Mouse (Mus musculus): ENCODE data around the gene Acvr1b. TPM values are rescaled to one million over a fixed set of nuclear protein-coding genes. Genes with fewer than 3 reads are reported as not detected.

Acvr1b gene
- polyA plus RNA-seq, 1 experiment from 2014 or later: 12.6 TPM

GRCm38 (mm10) chr15:101246231-101247154, 72.6 kb downstream of the Acvr1b start:
- 2% methylated on average over 55 of the region's 56 CpGs for WGBS
- DNase-seq (ENCODE audit: low spot score) (peak; percentile 95), ATAC-seq (replicated peaks; ENCODE audit: low FRiP score, low TSS enrichment, low read depth) (peak; percentile 97)
- Histone ChIP-seq H3K36me3 (ENCODE audit: control insufficient read depth, insufficient read depth, low read length) (no peaks in the 10 kb centered on the region), H3K4me3 (ENCODE audit: low read depth, low read length) (peak overlapping the region; percentile 36), H3K27me3 (replicated peaks; ENCODE audit: control insufficient read depth, insufficient read depth, low read length) (no peaks in the 10 kb centered on the region), H3K4me2 (ENCODE audit: low read length) (peak overlapping the region; percentile 67), H3K27ac (ENCODE audit: low read depth) (peak overlapping the region; percentile 84), H3K9me3 (ENCODE audit: control insufficient read depth, low read length) (no peaks in the 10 kb centered on the region), H3K9ac (ENCODE audit: low read length) (peak overlapping the region; percentile 59), H3K4me1 (replicated peaks; ENCODE audit: control insufficient read depth, insufficient read depth, low read length) (peaks cover 29% of the 10 kb centered on the region)

DNA sequence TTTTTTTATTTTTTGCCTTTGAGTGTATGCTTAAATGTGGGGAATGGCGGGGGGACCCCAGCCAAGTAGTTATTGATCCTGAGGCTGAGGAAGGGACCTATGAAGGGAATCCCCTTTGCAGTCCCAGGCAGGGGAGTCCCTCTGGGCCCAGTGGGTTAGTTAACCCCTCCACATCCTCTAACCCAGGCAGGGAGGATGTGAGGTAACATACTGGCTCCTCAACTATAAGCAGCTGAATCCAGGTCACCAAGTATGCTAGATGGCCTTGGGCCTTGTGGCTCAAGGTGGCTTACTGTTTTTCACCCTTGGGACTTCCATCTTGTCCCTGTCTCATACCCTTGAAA, 73.3 kb downstream of the Acvr1b start:
- peaks cover 25% of the 10 kb centered on the region for H3K4me1 ChIP-seq (replicated peaks; ENCODE audit: control insufficient read depth, insufficient read depth, low read length)
- H3K9ac ChIP-seq (ENCODE audit: low read length): no peak overlapping the region; the same call in 1 of the 2 replicates
- no peaks in the 10 kb centered on the region for H3K27me3 ChIP-seq (replicated peaks; ENCODE audit: control insufficient read depth, insufficient read depth, low read length)
- no peak for DNase-seq (ENCODE audit: low spot score)
- H3K27ac ChIP-seq (ENCODE audit: low read depth): peak overlapping the region; percentile 84
- ATAC-seq (replicated peaks; ENCODE audit: low FRiP score, low TSS enrichment, low read depth): no peak
- no peak overlapping the region for H3K4me3 ChIP-seq (ENCODE audit: low read depth, low read length)
- H3K4me2 ChIP-seq (ENCODE audit: low read length): peak overlapping the region; percentile 67
- WGBS: 80% methylated on average over 1 of the region's 1 CpGs
- H3K36me3 ChIP-seq (ENCODE audit: control insufficient read depth, insufficient read depth, low read length): no peaks in the 10 kb centered on the region
- no peaks in the 10 kb centered on the region for H3K9me3 ChIP-seq (ENCODE audit: control insufficient read depth, low read length)

GRCm38 (mm10) chr15:101248029-101248710, 74.3 kb downstream of the Acvr1b start:
- peaks cover 25% of the 10 kb centered on the region for H3K4me1 ChIP-seq (replicated peaks; ENCODE audit: control insufficient read depth, insufficient read depth, low read length)
- no peak overlapping the region for H3K4me3 ChIP-seq (ENCODE audit: low read depth, low read length)
- no peak overlapping the region for H3K4me2 ChIP-seq (ENCODE audit: low read length)
- ATAC-seq (replicated peaks; ENCODE audit: low FRiP score, low TSS enrichment, low read depth) (no peak), DNase-seq (ENCODE audit: low spot score) (no peak)
- H3K36me3 ChIP-seq (ENCODE audit: control insufficient read depth, insufficient read depth, low read length): no peaks in the 10 kb centered on the region
- WGBS: 42% methylated on average over 5 of the region's 5 CpGs
- peak overlapping the region; percentile 39 for H3K27ac ChIP-seq (ENCODE audit: low read depth)
- H3K27me3 ChIP-seq (replicated peaks; ENCODE audit: control insufficient read depth, insufficient read depth, low read length): no peaks in the 10 kb centered on the region
- H3K9ac ChIP-seq (ENCODE audit: low read length): no peak overlapping the region
- H3K9me3 ChIP-seq (ENCODE audit: control insufficient read depth, low read length): peaks cover 4% of the 10 kb centered on the region; the same call in 1 of the 2 replicates

DNA sequence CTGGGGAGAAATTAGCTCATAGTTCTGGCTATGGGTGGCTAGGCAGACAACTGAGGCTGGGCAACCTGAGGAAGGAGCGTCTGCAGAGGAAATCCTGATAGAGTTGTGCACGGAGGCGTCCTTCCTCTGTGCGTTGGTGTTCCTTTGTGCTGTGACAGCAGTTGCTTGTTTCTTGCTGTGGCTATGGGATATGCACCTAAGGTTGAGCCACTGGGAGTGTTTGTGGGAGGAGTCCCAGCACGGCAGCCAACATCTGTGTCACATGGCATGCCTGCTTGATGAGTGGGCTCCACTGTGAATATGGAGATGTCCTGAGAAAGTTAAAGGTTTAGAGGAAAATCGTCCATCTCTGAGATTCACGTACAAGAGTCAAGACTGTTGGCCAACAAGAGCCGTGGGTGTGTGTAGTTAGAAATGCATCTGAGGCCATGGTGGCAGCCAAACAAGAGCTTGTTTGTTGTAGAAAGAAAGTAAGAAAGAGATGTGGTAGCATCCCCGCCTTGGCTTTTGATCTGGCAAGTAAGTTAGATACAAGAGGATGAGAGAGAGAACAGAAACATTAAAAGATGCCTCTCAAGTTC, 76.4 kb downstream of the Acvr1b start:
- H3K9ac ChIP-seq (ENCODE audit: low read length): no peak overlapping the region
- peaks cover 4% of the 10 kb centered on the region; the same call in 1 of the 2 replicates for H3K9me3 ChIP-seq (ENCODE audit: control insufficient read depth, low read length)
- H3K27ac ChIP-seq (ENCODE audit: low read depth): no peak overlapping the region
- H3K36me3 ChIP-seq (ENCODE audit: control insufficient read depth, insufficient read depth, low read length): no peaks in the 10 kb centered on the region
- no peak for ATAC-seq (replicated peaks; ENCODE audit: low FRiP score, low TSS enrichment, low read depth)
- no peak overlapping the region for H3K4me2 ChIP-seq (ENCODE audit: low read length)
- no peak for DNase-seq (ENCODE audit: low spot score)
- H3K27me3 ChIP-seq (replicated peaks; ENCODE audit: control insufficient read depth, insufficient read depth, low read length): no peaks in the 10 kb centered on the region
- H3K4me1 ChIP-seq (replicated peaks; ENCODE audit: control insufficient read depth, insufficient read depth, low read length): peaks cover 27% of the 10 kb centered on the region
- H3K4me3 ChIP-seq (ENCODE audit: low read depth, low read length): no peak overlapping the region
- 78% methylated on average over 9 of the region's 9 CpGs for WGBS

DNA sequence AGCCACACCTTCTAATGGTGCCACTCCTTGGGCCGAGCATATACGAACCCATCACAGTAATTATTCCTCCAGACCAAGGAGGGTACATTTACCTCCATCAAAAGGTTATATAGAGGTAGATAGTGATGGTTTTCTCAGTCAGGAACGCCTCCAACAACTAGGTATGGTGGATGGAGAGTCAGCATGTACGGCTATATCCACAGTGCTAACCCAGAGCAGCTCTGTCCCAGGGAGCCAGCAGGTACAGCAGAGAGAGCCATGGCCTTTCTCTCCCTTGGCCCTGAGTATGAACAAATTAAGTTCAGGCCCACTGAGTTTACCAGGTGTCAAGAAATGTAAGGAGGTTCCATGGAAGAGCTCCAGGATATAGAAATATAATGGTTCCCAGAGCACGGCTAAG, 78.1 kb downstream of the Acvr1b start:
- H3K9ac ChIP-seq (ENCODE audit: low read length): no peak overlapping the region
- WGBS: 89% methylated on average over 5 of the region's 5 CpGs
- DNase-seq (ENCODE audit: low spot score) (no peak), ATAC-seq (replicated peaks; ENCODE audit: low FRiP score, low TSS enrichment, low read depth) (no peak)
- no peaks in the 10 kb centered on the region for H3K36me3 ChIP-seq (ENCODE audit: control insufficient read depth, insufficient read depth, low read length)
- H3K27me3 ChIP-seq (replicated peaks; ENCODE audit: control insufficient read depth, insufficient read depth, low read length): no peaks in the 10 kb centered on the region
- H3K4me1 ChIP-seq (replicated peaks; ENCODE audit: control insufficient read depth, insufficient read depth, low read length): peaks cover 19% of the 10 kb centered on the region; the same call in 1 of the 2 replicates
- no peak overlapping the region for H3K4me3 ChIP-seq (ENCODE audit: low read depth, low read length)
- H3K4me2 ChIP-seq (ENCODE audit: low read length): no peak overlapping the region
- H3K9me3 ChIP-seq (ENCODE audit: control insufficient read depth, low read length): peaks cover 4% of the 10 kb centered on the region; the same call in 1 of the 2 replicates
- H3K27ac ChIP-seq (ENCODE audit: low read depth): no peak overlapping the region

DNA sequence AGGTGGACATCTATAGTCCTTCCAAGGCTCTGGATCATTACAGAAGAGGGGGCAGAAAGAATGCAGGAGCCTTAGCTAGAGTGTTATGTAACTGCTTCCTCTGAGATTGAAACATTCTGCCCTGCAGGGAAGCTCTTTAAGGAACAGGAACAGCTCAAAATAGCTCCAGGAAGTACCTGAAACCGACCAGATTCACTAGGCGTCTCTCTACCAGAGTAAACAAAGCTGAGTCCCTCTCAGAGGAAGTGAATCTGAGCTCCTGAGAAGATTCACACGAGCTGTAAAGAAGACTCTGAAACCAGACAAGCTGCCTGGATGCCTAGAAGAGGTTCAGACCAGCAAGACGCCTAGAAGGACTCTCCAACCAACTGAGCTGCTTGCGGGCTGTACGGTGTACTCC, 78.7 kb downstream of the Acvr1b start:
- Histone ChIP-seq H3K4me1 (replicated peaks; ENCODE audit: control insufficient read depth, insufficient read depth, low read length) (peaks cover 14% of the 10 kb centered on the region; the same call in 1 of the 2 replicates), H3K9ac (ENCODE audit: low read length) (no peak overlapping the region), H3K9me3 (ENCODE audit: control insufficient read depth, low read length) (peaks cover 4% of the 10 kb centered on the region; the same call in 1 of the 2 replicates), H3K4me2 (ENCODE audit: low read length) (no peak overlapping the region), H3K4me3 (ENCODE audit: low read depth, low read length) (no peak overlapping the region), H3K27me3 (replicated peaks; ENCODE audit: control insufficient read depth, insufficient read depth, low read length) (no peaks in the 10 kb centered on the region), H3K27ac (ENCODE audit: low read depth) (no peak overlapping the region), H3K36me3 (ENCODE audit: control insufficient read depth, insufficient read depth, low read length) (no peaks in the 10 kb centered on the region)
- no peak for DNase-seq (ENCODE audit: low spot score)
- no peak for ATAC-seq (replicated peaks; ENCODE audit: low FRiP score, low TSS enrichment, low read depth)
- 78% methylated on average over 6 of the region's 6 CpGs for WGBS

- H3K27ac ChIP-seq (ENCODE audit: low read depth): no peak overlapping the region
- no peak for ATAC-seq (replicated peaks; ENCODE audit: low FRiP score, low TSS enrichment, low read depth)
- peak overlapping the region; percentile 88 for H3K4me2 ChIP-seq (ENCODE audit: low read length)
- no peaks in the 10 kb centered on the region for H3K27me3 ChIP-seq (replicated peaks; ENCODE audit: control insufficient read depth, insufficient read depth, low read length)
- H3K9me3 ChIP-seq (ENCODE audit: control insufficient read depth, low read length): peaks cover 4% of the 10 kb centered on the region; the same call in 1 of the 2 replicates
- peaks cover 8% of the 10 kb centered on the region; the same call in 1 of the 2 replicates for H3K4me1 ChIP-seq (replicated peaks; ENCODE audit: control insufficient read depth, insufficient read depth, low read length)
- DNase-seq (ENCODE audit: low spot score): no peak
- 34% methylated on average over 3 of the region's 3 CpGs for WGBS
- H3K36me3 ChIP-seq (ENCODE audit: control insufficient read depth, insufficient read depth, low read length): no peaks in the 10 kb centered on the region
- peak overlapping the region; percentile 75 for H3K9ac ChIP-seq (ENCODE audit: low read length)
- peak overlapping the region; percentile 62 for H3K4me3 ChIP-seq (ENCODE audit: low read depth, low read length)
Observed at GRCm38 (mm10) chr15:101253563-101253885, 79.7 kb downstream of the Acvr1b start.

DNA sequence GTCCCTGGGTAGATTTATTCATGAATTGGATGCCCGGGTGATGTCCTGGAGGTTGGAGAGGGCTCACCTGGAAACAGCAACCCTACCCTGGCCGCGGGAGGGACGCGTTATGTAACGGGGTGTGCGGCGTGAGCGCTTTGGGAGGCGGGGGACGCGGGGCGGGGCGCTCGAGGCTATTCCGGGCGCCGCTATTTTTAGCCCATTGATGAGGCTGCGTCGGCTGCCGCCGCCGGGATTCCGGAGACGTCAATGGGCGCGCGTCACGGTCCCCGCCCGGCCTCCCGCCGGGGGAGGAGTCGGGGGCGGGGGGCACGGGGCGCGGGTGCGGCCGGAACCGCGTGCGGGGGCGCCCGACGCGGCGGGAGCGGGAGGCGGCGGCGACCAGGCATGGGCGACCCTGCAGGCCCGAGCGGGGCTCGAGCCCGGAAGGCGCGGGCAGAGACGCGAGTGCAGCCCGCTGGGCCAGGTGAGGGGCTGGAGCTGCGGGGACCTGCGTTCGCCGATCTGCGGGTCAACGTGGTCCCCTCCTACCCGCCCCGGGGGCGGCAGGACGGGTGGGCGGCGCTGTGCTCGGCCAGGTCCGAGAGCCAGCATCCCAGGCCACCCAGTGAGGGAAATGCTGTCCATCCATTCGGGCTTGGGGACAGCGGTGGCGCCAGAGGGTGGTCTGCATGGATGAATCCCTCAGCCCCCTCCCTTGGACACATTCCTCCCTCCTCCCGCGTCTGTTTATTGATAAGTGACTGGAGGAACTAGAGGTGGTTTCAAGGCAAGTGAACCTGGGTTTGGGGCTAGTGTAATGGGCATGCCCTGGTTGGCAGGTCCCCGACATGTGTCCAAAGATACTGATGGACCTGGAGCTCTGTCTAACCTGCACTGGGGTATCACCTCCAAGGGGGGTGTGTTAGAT, 80.3 kb downstream of the Acvr1b start, which contains the start of gene Nr4a1:
Gene Nr4a1 (plus strand): TSS at position 384 of the 910 bp plus-strand sequence.
- Histone ChIP-seq H3K27me3 (replicated peaks; ENCODE audit: control insufficient read depth, insufficient read depth, low read length) (no peaks in the 10 kb centered on the region), H3K4me2 (ENCODE audit: low read length) (peak within 1 kb of the TSS; percentile 88), H3K9me3 (ENCODE audit: control insufficient read depth, low read length) (peaks cover 4% of the 10 kb centered on the region; the same call in 1 of the 2 replicates), H3K36me3 (ENCODE audit: control insufficient read depth, insufficient read depth, low read length) (no peaks in the 10 kb centered on the region), H3K4me3 (ENCODE audit: low read depth, low read length) (peak within 1 kb of the TSS; percentile 62), H3K27ac (ENCODE audit: low read depth) (peak within 1 kb of the TSS; percentile 34; the same call in 1 of the 2 replicates), H3K4me1 (replicated peaks; ENCODE audit: control insufficient read depth, insufficient read depth, low read length) (peaks cover 3% of the 10 kb centered on the region; the same call in 1 of the 2 replicates), H3K9ac (ENCODE audit: low read length) (peak within 1 kb of the TSS; percentile 75)
- WGBS: 2% methylated on average over 69 of the region's 82 CpGs
- DNase-seq (ENCODE audit: low spot score) (peak; percentile 82), ATAC-seq (replicated peaks; ENCODE audit: low FRiP score, low TSS enrichment, low read depth) (peak; percentile 64)

Measured in intestine, embryonic 14.5 days (tissue).